ENCODE assay signal across 1 mouse cellular context in genomic region chr2:151996229-151997189, GRCm38 (mm10).
TF ChIP-seq lines count a peak whose summit lies in the region.

Slc52a3 (plus strand) TSS chr2:151996511.

TF ChIP-seq in CH12.LX, 34 proteins besides CTCF, POLR2A, EP300 and RAD21 (continued from another document):
- TF ChIP-seq TBP (conservative IDR thresholded peaks at IDR 0.05; ENCODE audit: low read depth, low read length) (no peak), ZNF384 (IDR thresholded peaks at IDR 0.05; ENCODE audit: low read depth, low read length) (no peak), POLR2AphosphoS2 (IDR thresholded peaks at IDR 0.05; ENCODE audit: low read depth, low read length) (no peak), MAZ (IDR thresholded peaks at IDR 0.05; ENCODE audit: low read depth, low read length) (peak; percentile 54; the same call in 1 of the 2 replicates), BHLHE40 (IDR thresholded peaks at IDR 0.05; ENCODE audit: low read depth, low read length) (peak; percentile 54; the same call in 1 of the 2 replicates), PAX5 (IDR thresholded peaks at IDR 0.05; ENCODE audit: low read length) (no peak), SIN3A (IDR thresholded peaks at IDR 0.05; ENCODE audit: low read length) (no peak), JUND (conservative IDR thresholded peaks at IDR 0.05; ENCODE audit: low read depth, low read length) (no peak), MYC (IDR thresholded peaks at IDR 0.05; ENCODE audit: low read depth, low read length) (no peak; the same call in 1 of the 2 replicates), CHD2 (IDR thresholded peaks at IDR 0.05; ENCODE audit: low read length) (peak; percentile 89), NRF1 (IDR thresholded peaks at IDR 0.05; ENCODE audit: low read depth, low read length) (no peak), RCOR1 (conservative IDR thresholded peaks at IDR 0.05; ENCODE audit: low read depth, low read length) (no peak), SMC3 (IDR thresholded peaks at IDR 0.05; ENCODE audit: low read depth, low read length) (peak; percentile 49), USF1 (IDR thresholded peaks at IDR 0.05; ENCODE audit: low read depth, low read length) (no peak), CHD1 (IDR thresholded peaks at IDR 0.05; ENCODE audit: low read depth, low read length) (no peak), GABPA (IDR thresholded peaks at IDR 0.05; ENCODE audit: insufficient replicate concordance, low read depth, low read length) (no peak), HCFC1 (IDR thresholded peaks at IDR 0.05; ENCODE audit: low read depth, low read length) (peak; percentile 24; the same call in 1 of the 2 replicates), E2F4 (IDR thresholded peaks at IDR 0.05; ENCODE audit: insufficient replicate concordance, low read depth, low read length) (no peak), IRF4 (IDR thresholded peaks at IDR 0.05; ENCODE audit: low read depth, low read length) (no peak), KAT2A (IDR thresholded peaks at IDR 0.05; ENCODE audit: insufficient replicate concordance, low read length) (no peak), ETS1 (conservative IDR thresholded peaks at IDR 0.05; ENCODE audit: low read depth, low read length) (no peak), USF2 (conservative IDR thresholded peaks at IDR 0.05; ENCODE audit: low read depth, low read length) (no peak), JUN (IDR thresholded peaks at IDR 0.05; ENCODE audit: insufficient read depth, low read depth, low read length) (no peak), UBTF (IDR thresholded peaks at IDR 0.05; ENCODE audit: low read depth, low read length) (no peak), ZC3H11A (IDR thresholded peaks at IDR 0.05; ENCODE audit: low read depth, low read length) (no peak), MEF2A (IDR thresholded peaks at IDR 0.05; ENCODE audit: borderline replicate concordance, low read depth, low read length) (no peak), MAX (IDR thresholded peaks at IDR 0.05; ENCODE audit: low read length) (peak; percentile 57; the same call in 1 of the 2 replicates)
